Mouse (Mus musculus): Measurements from ENCODE around the gene Rgsl1.

Gene Rgsl1

DNA sequence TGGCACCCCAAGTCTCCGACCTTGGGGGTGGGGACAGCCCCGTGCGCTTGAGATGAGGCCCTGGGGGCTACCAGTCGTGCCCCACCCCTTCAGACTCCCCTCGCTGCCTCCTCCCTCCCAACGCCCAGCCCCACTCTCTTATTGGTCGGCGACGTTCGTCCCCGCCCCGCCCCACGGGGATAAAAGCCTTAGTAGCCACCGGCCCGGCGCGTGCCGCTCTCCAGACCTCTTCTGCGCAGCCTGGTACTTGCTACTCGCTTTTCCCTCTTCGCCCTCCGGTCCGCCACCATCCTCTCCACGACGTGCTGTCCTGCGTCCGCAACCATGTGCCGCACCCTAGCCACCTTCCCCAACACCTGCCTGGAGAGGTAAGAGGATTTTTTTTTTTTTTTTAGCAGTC, 103.8 kb downstream of the Rgsl1 start, which contains the start of gene Rgs16:
Gene Rgs16, plus strand, starts transcription at position 205 of the 400 bp plus-strand sequence.
- DNase-seq (ENCODE audit: low spot score): peak; percentile 66

- no peak for DNase-seq (ENCODE audit: low spot score)
These were observed 104.4 kb downstream of the Rgsl1 start for GRCm38 (mm10) chr1:153739437-153740015.

- DNase-seq (ENCODE audit: low spot score): no peak
These were observed 106.5 kb downstream of the Rgsl1 start for GRCm38 (mm10) chr1:153737101-153738085.

GRCm38 (mm10) chr1:153736096-153736495, 107.8 kb downstream of the Rgsl1 start:
- no peak for DNase-seq (ENCODE audit: low spot score)

DNA sequence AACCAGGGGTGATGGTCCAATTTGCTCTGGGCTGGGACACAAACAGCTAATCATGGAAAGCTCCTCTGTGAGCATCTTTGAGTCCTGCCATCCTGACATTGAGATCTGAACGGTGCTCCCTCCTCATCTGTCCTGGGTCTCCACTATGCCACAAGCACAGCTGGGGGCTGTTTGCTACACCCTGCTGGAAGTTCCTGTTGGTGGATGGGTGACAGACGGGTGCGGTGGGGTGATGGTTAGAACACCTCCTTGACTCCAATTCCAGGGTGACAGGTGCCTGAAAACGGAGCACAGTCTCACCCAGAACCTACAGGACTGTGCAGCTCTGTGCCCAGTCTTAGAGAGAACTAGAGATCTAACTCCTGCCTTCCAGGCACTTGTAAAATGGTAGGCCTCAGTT, 109.1 kb downstream of the Rgsl1 start:
- DNase-seq (ENCODE audit: low spot score): no peak

DNA sequence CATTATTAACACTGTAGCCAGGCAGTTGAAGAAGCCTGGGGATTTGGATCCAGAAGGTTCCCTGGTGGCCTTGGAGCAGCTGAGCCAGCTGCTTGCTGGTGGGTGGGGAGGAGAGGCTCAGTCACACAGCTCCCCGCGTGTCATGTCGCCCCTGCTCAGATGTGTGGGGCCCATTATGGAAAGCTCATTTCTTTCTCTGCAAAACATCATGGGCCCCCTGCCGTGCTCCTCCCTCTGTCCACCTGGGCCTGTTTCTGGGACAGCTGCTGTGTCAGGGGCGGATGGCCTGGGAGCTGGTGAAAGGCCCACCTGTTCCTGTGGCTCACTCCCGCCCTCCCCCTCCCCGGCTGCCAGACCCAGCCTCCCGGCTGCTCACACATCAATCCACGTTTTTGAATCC, 110.8 kb downstream of the Rgsl1 start:
- DNase-seq (ENCODE audit: low spot score): no peak

GRCm38 (mm10) chr1:153730671-153731070, 113.3 kb downstream of the Rgsl1 start:
- DNase-seq (ENCODE audit: low spot score): no peak

GRCm38 (mm10) chr1:153729806-153730205, 114.1 kb downstream of the Rgsl1 start:
- DNase-seq (ENCODE audit: low spot score): no peak

Data from layer of hippocampus, adult 11-12 months (tissue).